Mouse (Mus musculus) lung, adult 2 months (tissue): Measurements from ENCODE around the gene Unc13a. TPM values are rescaled to one million over a fixed set of nuclear protein-coding genes. Genes with fewer than 3 reads are reported as not detected.

Experiments
- DNase-seq: peaks from one replicate; pipeline ENCODE4 v3.0.0; 2022
- H3K4me1 ChIP-seq: fragments of 200-500 bp; 2 replicates; pipeline ENCODE4 v1.6.1; 2011; ENCODE audit warnings: low read length; ENCODE audit not compliant: control insufficient read depth, insufficient read depth
- H3K4me3 ChIP-seq: fragments of 200-500 bp; replicated peaks from 2 replicates; pipeline ENCODE3; 2011; ENCODE audit warnings: low read depth, mild to moderate bottlenecking, control low read depth, low read length; ENCODE audit errors: extremely low read depth
- CTCF ChIP-seq: fragments of 200-500 bp; IDR thresholded peaks from 2 replicates; pipeline ENCODE4 v1.5.1; 2011; ENCODE audit warnings: mild to moderate bottlenecking, low read length, control low read depth; ENCODE audit not compliant: insufficient read depth
- POLR2A ChIP-seq: fragments of 200-500 bp; IDR thresholded peaks from 2 replicates; pipeline ENCODE4 v1.6.1; 2011; ENCODE audit warnings: low read depth, mild to moderate bottlenecking, control low read depth, low read length, borderline replicate concordance; ENCODE audit errors: extremely low read depth
- whole genome bisulfite sequencing: fragments of 180-500 bp; shearing (Covaris S2); methylation state at CpG from one replicate; pipeline ENCODE4 v1.1.7; 2018; 5-methylcytosine and 5-hydroxymethylcytosine counted together
- polyA plus RNA-seq: library from polyadenylated mRNA; depleted of rRNA; stranded (reverse); fragments of >200 nt; gene quantifications from 2 replicates; pipeline ENCODE4 v1.2.3, GENCODE M21; 2012

The Unc13a gene
- polyA plus RNA-seq, 1 experiment = 0.32 TPM

GRCm38 (mm10) chr8:71628396-71629095 lies 43.0 kb downstream of the Unc13a start:
- peak overlapping the region; percentile 51 for H3K4me3 ChIP-seq
- no peak for DNase-seq
- TF ChIP-seq CTCF (no peak), POLR2A (no peak)
- WGBS = 5% methylated on average over 16 of the region's 16 CpGs
- H3K4me1 ChIP-seq = peaks cover 14% of the 10 kb centered on the region

- H3K4me1 ChIP-seq = peaks cover 14% of the 10 kb centered on the region
- no peak for DNase-seq
- 0 out of 2 replicates have a peak, but pooled peaks have one; percentile 13 for TF ChIP-seq POLR2A
- TF ChIP-seq CTCF = no peak
- 31% methylated on average over 9 of the region's 9 CpGs for whole genome bisulfite sequencing
- no peak overlapping the region for H3K4me3 ChIP-seq
Measured at GRCm38 (mm10) chr8:71627265-71628099, 44.1 kb downstream of the Unc13a start.

- TF ChIP-seq CTCF (no peak), POLR2A (no peak)
- 84% methylated on average over 9 of the region's 9 CpGs for WGBS
- Histone ChIP-seq H3K4me1 (peaks cover 14% of the 10 kb centered on the region), H3K4me3 (no peak overlapping the region)
- no peak for DNase-seq
Measured at GRCm38 (mm10) chr8:71626753-71627152, 44.8 kb downstream of the Unc13a start.

- 80% methylated on average over 1 of the region's 1 CpGs for WGBS
- TF ChIP-seq CTCF (no peak), POLR2A (no peak)
- H3K4me3 ChIP-seq = no peak overlapping the region
Measured at GRCm38 (mm10) chr8:71625088-71625487, 46.5 kb downstream of the Unc13a start.

GRCm38 (mm10) chr8:71619786-71620185 lies 51.8 kb downstream of the Unc13a start:
- no peak overlapping the region for H3K4me3 ChIP-seq
- no peaks in the 10 kb centered on the region for H3K4me1 ChIP-seq
- no peak for TF ChIP-seq CTCF
- TF ChIP-seq POLR2A = no peak
- DNase-seq = no peak
- 98% methylated on average over 2 of the region's 2 CpGs for WGBS

More at GRCm38 (mm10) chr8:71625088-71625487, 46.5 kb downstream of the Unc13a start:
- H3K4me1 ChIP-seq = peaks cover 14% of the 10 kb centered on the region
- DNase-seq = no peak

- no peak overlapping the region for H3K4me3 ChIP-seq
- WGBS = 26% methylated on average over 4 of the region's 4 CpGs
- TF ChIP-seq CTCF (no peak), POLR2A (no peak)
- H3K4me1 ChIP-seq = peaks cover 4% of the 10 kb centered on the region; the same call in 1 of the 2 replicates
- DNase-seq = no peak
Measured at GRCm38 (mm10) chr8:71613418-71613817, 58.1 kb downstream of the Unc13a start.

GRCm38 (mm10) chr8:71612141-71612540 lies 59.4 kb downstream of the Unc13a start:
- peak overlapping the region; percentile 86 for H3K4me3 ChIP-seq
- TF ChIP-seq CTCF (no peak), POLR2A (no peak)
- DNase-seq = no peak
- 20% methylated on average over 5 of the region's 5 CpGs for WGBS
- H3K4me1 ChIP-seq = peaks cover 4% of the 10 kb centered on the region; the same call in 1 of the 2 replicates

- TF ChIP-seq POLR2A (peak; percentile 58; the same call in 1 of the 2 replicates), CTCF (no peak)
- WGBS = under 1% methylated on average over 81 of the region's 82 CpGs
- Histone ChIP-seq H3K4me3 (peak within 1 kb of the TSS; percentile 86), H3K4me1 (peaks cover 4% of the 10 kb centered on the region; the same call in 1 of the 2 replicates)
- DNase-seq = peak; percentile 91
Measured at GRCm38 (mm10) chr8:71610822-71611651, 60.5 kb downstream of the Unc13a start, which contains the start of gene Colgalt1. Gene Colgalt1 (plus strand): TSS chr8:71610998.

- Histone ChIP-seq H3K4me1 (peaks cover 5% of the 10 kb centered on the region; the same call in 1 of the 2 replicates), H3K4me3 (no peak overlapping the region)
- DNase-seq = no peak
- 81% methylated on average over 7 of the region's 7 CpGs for WGBS
- no peak for TF ChIP-seq POLR2A
- no peak for TF ChIP-seq CTCF
Measured at GRCm38 (mm10) chr8:71604021-71604420, 67.5 kb downstream of the Unc13a start.
